In the genomic region with DNA sequence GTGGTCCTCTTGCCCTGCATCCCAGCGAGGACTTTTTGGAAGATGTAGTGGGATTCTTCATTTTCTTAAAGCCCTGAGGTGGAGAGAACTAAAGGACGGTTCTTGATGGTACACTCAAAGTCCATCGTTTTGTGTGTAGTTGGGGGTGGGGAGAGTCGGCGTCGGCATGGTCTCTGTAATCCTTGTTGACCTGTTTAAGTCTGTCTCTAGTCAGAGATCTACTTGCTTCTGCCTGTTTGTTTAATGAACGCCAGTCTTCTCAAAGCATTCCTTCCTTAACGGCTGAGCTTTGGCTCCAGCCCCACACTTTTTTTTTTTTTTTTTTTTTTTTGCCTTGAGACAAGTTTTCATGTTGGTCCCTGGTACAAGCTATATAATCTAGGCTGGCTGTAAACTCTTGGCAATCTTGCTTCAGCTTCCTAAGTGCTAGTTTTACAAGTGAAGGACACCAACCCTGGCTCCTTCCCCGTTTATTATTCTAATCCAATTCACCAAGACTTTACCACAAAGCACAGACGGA, we compare ENCODE assay signal across 9 mouse cellular contexts. TPM values are rescaled to one million over a fixed set of nuclear protein-coding genes. Genes with fewer than 3 reads are reported as not detected.
A peak's percentile ranks its signal among the peaks of the same experiment; 100 is the strongest.
DNase-seq lines count a peak whose midpoint lies in the region; ATAC-seq and TF ChIP-seq lines count a peak whose summit lies in the region.
"Had no signal": no experiment of that assay in that cellular context is flagged by ENCODE, and none has a peak within 500 bp of the region (broad histone marks: within the 10 kb centered on the region; RNA-seq: fewer than 3 reads in every experiment).

No protein-coding gene starts in this region.

- ATAC-seq in heart, embryonic 13.5 days (ENCODE audit: extremely low read depth, insufficient number of reproducible peaks, low FRiP score, low TSS enrichment) = no peak
- ATAC-seq in hindbrain, embryonic 12.5 days (ENCODE audit: low FRiP score) = peak; percentile 6; the same call in 1 of the 2 replicates

- no peaks in the 10 kb centered on the region for H3K27me3 ChIP-seq in heart, embryonic 13.5 days (replicated peaks)
- H3K27me3 ChIP-seq in MEL (ENCODE audit: control insufficient read depth in 1 of 2, insufficient read depth in 2 of 2, low read length in 2 of 2) = no peaks in the 10 kb centered on the region
- no peaks in the 10 kb centered on the region for H3K27me3 ChIP-seq in hindbrain, embryonic 12.5 days
- no peaks in the 10 kb centered on the region for H3K27me3 ChIP-seq in midbrain, embryonic 10.5 days (ENCODE audit: low read depth, poor library complexity, severe bottlenecking)

- peak overlapping the region; percentile 85 for H3K4me3 ChIP-seq in heart, embryonic 13.5 days
- peak overlapping the region; percentile 81 to 89 for H3K4me3 ChIP-seq in MEL (ENCODE audit: control insufficient read depth in 1 of 2, insufficient read depth in 1 of 2, low read depth in 2 of 2, low read length in 2 of 2)
- peak overlapping the region; percentile 61 for H3K4me3 ChIP-seq in hindbrain, embryonic 12.5 days
- H3K4me3 ChIP-seq in midbrain, embryonic 10.5 days = peak overlapping the region; percentile 72

- H3K4me2 ChIP-seq in heart, embryonic 13.5 days = peak overlapping the region; percentile 83
- H3K4me2 ChIP-seq in hindbrain, embryonic 12.5 days (replicated peaks) = peak overlapping the region; percentile 69

- TF ChIP-seq RAD21 in MEL (IDR thresholded peaks at IDR 0.05; ENCODE audit: low read depth, low read length) = no peak

- no peaks in the 10 kb centered on the region for H3K9me3 ChIP-seq in heart, embryonic 13.5 days
- H3K9me3 ChIP-seq in MEL (replicated peaks; ENCODE audit: insufficient read depth, low read length) = no peaks in the 10 kb centered on the region
- no peaks in the 10 kb centered on the region for H3K9me3 ChIP-seq in hindbrain, embryonic 12.5 days (replicated peaks)
- no peaks in the 10 kb centered on the region for H3K9me3 ChIP-seq in midbrain, embryonic 10.5 days (replicated peaks)

- no peak for TF ChIP-seq EP300 in MEL (IDR thresholded peaks at IDR 0.05; ENCODE audit: low read depth in 1 of 2, low read length in 2 of 2)

- no peak for TF ChIP-seq CTCF in MEL (IDR thresholded peaks at IDR 0.05 in 2 of 3, conservative IDR thresholded peaks at IDR 0.05 in 1 of 3; ENCODE audit: control insufficient read depth in 1 of 3, insufficient read depth in 1 of 3, low read depth in 2 of 3, low read length in 3 of 3, poor library complexity in 1 of 3, severe bottlenecking in 1 of 3)

- WGBS in heart, embryonic 13.5 days = 11% methylated on average over 10 of the region's 10 CpGs
- WGBS in hindbrain, embryonic 12.5 days = 10% methylated on average over 10 of the region's 10 CpGs
- WGBS in midbrain, embryonic 10.5 days = 8% methylated on average over 10 of the region's 10 CpGs

- H3K4me1 ChIP-seq in heart, embryonic 13.5 days = peaks cover 21% of the 10 kb centered on the region
- H3K4me1 ChIP-seq in MEL (ENCODE audit: control insufficient read depth in 1 of 2, insufficient read depth in 2 of 2, low read length in 2 of 2) = peaks cover 4 to 14% of the 10 kb centered on the region in 2 experiments; a peak in 3 of 4 replicates
- H3K4me1 ChIP-seq in hindbrain, embryonic 12.5 days = peaks cover 10% of the 10 kb centered on the region
- H3K4me1 ChIP-seq in midbrain, embryonic 10.5 days = peaks cover 25% of the 10 kb centered on the region

- H3K79me2 ChIP-seq in MEL (ENCODE audit: control insufficient read depth, insufficient read depth, low read length, poor library complexity) = peaks cover 16% of the 10 kb centered on the region

- peak overlapping the region; percentile 90 for H3K27ac ChIP-seq in heart, embryonic 13.5 days (replicated peaks)
- H3K27ac ChIP-seq in MEL (ENCODE audit: control insufficient read depth, low read depth, low read length) = peak overlapping the region; percentile 64
- H3K27ac ChIP-seq in hindbrain, embryonic 12.5 days = 0 out of 2 replicates have a peak overlapping the region, but pooled peaks have one; percentile 82
- H3K27ac ChIP-seq in midbrain, embryonic 10.5 days (replicated peaks) = peak overlapping the region; percentile 92

- peaks cover 47% of the 10 kb centered on the region for H3K36me3 ChIP-seq in heart, embryonic 13.5 days
- H3K36me3 ChIP-seq in MEL (ENCODE audit: control insufficient read depth in 1 of 2, insufficient read depth in 2 of 2, low read length in 2 of 2) = peaks cover 4 to 9% of the 10 kb centered on the region in 2 experiments
- peaks cover 41% of the 10 kb centered on the region for H3K36me3 ChIP-seq in hindbrain, embryonic 12.5 days
- peaks cover 54% of the 10 kb centered on the region for H3K36me3 ChIP-seq in midbrain, embryonic 10.5 days

- peak overlapping the region; percentile 94 for H3K9ac ChIP-seq in heart, embryonic 13.5 days
- peak overlapping the region; percentile 87 for H3K9ac ChIP-seq in MEL (ENCODE audit: control insufficient read depth, low read depth, low read length, poor library complexity, severe bottlenecking)
- peak overlapping the region; percentile 80 for H3K9ac ChIP-seq in hindbrain, embryonic 12.5 days

- TF ChIP-seq POLR2A in MEL (IDR thresholded peaks at IDR 0.05; ENCODE audit: control insufficient read depth in 1 of 2, insufficient read depth in 1 of 2, low read depth in 1 of 2, low read length in 2 of 2, poor library complexity in 1 of 2) = no peak

- no peak for DNase-seq in heart, adult 11 months
- no peak for DNase-seq in MEL (ENCODE audit: low read depth, low spot score)
- DNase-seq in midbrain, embryonic 10.5 days (ENCODE audit: low spot score) = no peak
- DNase-seq in urinary bladder, postnatal 4 days (ENCODE audit: low spot score in 2 of 2) = no peak
- DNase-seq in spleen, postnatal 10 days (ENCODE audit: low spot score in 2 of 2) = no peak
- no peak for DNase-seq in lung, postnatal 25 days (ENCODE audit: low spot score)

TF ChIP-seq in MEL, 35 proteins besides CTCF, POLR2A, EP300 and RAD21:
- TF ChIP-seq ZNF384 (IDR thresholded peaks at IDR 0.05; ENCODE audit: low read depth, low read length) (peak; percentile 93), MAFK (IDR thresholded peaks at IDR 0.05; ENCODE audit: borderline replicate concordance, low read depth, low read length) (no peak)

RNA-seq across cellular contexts. Expression of a gene that starts 0.6 kb away (rescaled TPM):
- polyA plus RNA-seq in heart, embryonic 13.5 days (2015; fragmentation: Nextera tagmentation; extraction: Ambion mirVana) = 61.9 and 74.4 TPM in 2 replicates
- total RNA-seq in MEL (2012; rRNA removed) = 110 and 117 TPM in 2 replicates
- polyA plus RNA-seq in MEL (2012; ENCODE audit: insufficient read depth in 1 of 2, insufficient read length in 2 of 2, low read depth in 1 of 2, low replicate concordance in 2 of 2, missing spikeins in 1 of 2) = 100 to 1,000 TPM in 1 of 2 experiments, not detected in 1; 102 TPM
- polyA plus RNA-seq in hindbrain, embryonic 12.5 days (2016; fragmentation: Nextera tagmentation; extraction: Ambion mirVana) = 80.1 and 80.6 TPM in 2 replicates
- polyA plus RNA-seq in midbrain, embryonic 10.5 days (2016; fragmentation: Nextera tagmentation; extraction: Ambion mirVana) = 83.5 and 87.8 TPM in 2 replicates

RNA-seq across cellular contexts. Expression of a gene that starts 23.5 kb away (rescaled TPM):
- 37.6 and 42.1 TPM in 2 replicates for polyA plus RNA-seq in heart, embryonic 13.5 days (2015; fragmentation: Nextera tagmentation; extraction: Ambion mirVana)
- total RNA-seq in MEL (2012; rRNA removed) = 137 and 147 TPM in 2 replicates
- polyA plus RNA-seq in MEL (2012; ENCODE audit: insufficient read depth in 1 of 2, insufficient read length in 2 of 2, low read depth in 1 of 2, low replicate concordance in 2 of 2, missing spikeins in 1 of 2) = 100 to 1,000 TPM in 1 of 2 experiments, 10 to 100 TPM in 1; 83.6 to 186 TPM
- polyA plus RNA-seq in hindbrain, embryonic 12.5 days (2016; fragmentation: Nextera tagmentation; extraction: Ambion mirVana) = 65.8 and 67.5 TPM in 2 replicates
- polyA plus RNA-seq in midbrain, embryonic 10.5 days (2016; fragmentation: Nextera tagmentation; extraction: Ambion mirVana) = 144 and 164 TPM in 2 replicates

RNA-seq across cellular contexts. Expression of a gene that starts 26.7 kb away (rescaled TPM):
- 1.1 and 1.8 TPM in 2 replicates for polyA plus RNA-seq in heart, embryonic 13.5 days (2015; fragmentation: Nextera tagmentation; extraction: Ambion mirVana)
- 0.52 and 0.85 TPM in 2 replicates for total RNA-seq in MEL (2012; rRNA removed)
- under 1 TPM in 1 of 2 experiments, not detected in 1; 0.40 TPM for polyA plus RNA-seq in MEL (2012; ENCODE audit: insufficient read depth in 1 of 2, insufficient read length in 2 of 2, low read depth in 1 of 2, low replicate concordance in 2 of 2, missing spikeins in 1 of 2)
- polyA plus RNA-seq in hindbrain, embryonic 12.5 days (2016; fragmentation: Nextera tagmentation; extraction: Ambion mirVana) = 0.96 and 1.5 TPM in 2 replicates
- polyA plus RNA-seq in midbrain, embryonic 10.5 days (2016; fragmentation: Nextera tagmentation; extraction: Ambion mirVana) = 0.79 and 0.85 TPM in 2 replicates
- total RNA-seq: gastrocnemius, postnatal 36 days had no signal

RNA-seq across cellular contexts. Expression of a gene that starts 55.7 kb away (rescaled TPM):
- polyA plus RNA-seq in heart, embryonic 13.5 days (2015; fragmentation: Nextera tagmentation; extraction: Ambion mirVana) = 26.6 and 33.6 TPM in 2 replicates
- 56.7 and 62.6 TPM in 2 replicates for total RNA-seq in MEL (2012; rRNA removed)
- 10 to 100 TPM in 1 of 2 experiments, not detected in 1; 76.4 TPM for polyA plus RNA-seq in MEL (2012; ENCODE audit: insufficient read depth in 1 of 2, insufficient read length in 2 of 2, low read depth in 1 of 2, low replicate concordance in 2 of 2, missing spikeins in 1 of 2)
- polyA plus RNA-seq in hindbrain, embryonic 12.5 days (2016; fragmentation: Nextera tagmentation; extraction: Ambion mirVana) = 53.6 and 58.5 TPM in 2 replicates
- 70.1 and 73.0 TPM in 2 replicates for polyA plus RNA-seq in midbrain, embryonic 10.5 days (2016; fragmentation: Nextera tagmentation; extraction: Ambion mirVana)
